ENCODE assay signal across 18 mouse cellular contexts in the genomic region with DNA sequence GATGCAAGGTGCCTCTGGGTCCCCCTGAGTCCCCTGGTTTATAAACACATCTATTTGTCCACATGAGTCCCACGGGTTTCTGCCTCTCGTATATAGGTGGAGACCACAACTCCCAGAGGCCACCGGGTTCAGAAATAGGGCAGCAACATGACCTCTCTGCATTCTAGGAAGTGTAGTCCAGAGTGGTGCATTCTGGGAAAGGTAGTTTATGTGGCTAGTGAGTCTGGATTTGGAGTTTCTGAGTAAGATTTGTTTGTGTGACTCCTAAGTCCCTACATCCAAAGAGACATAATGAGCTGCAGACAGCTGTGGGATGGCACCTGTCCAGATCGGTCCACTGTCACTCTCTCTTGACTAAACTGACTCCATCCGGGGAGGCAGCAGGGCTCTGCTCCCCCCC. TPM values are rescaled to one million over a fixed set of nuclear protein-coding genes. Genes with fewer than 3 reads are reported as not detected.
DNase-seq lines count a peak whose midpoint lies in the region; ATAC-seq and TF ChIP-seq lines count a peak whose summit lies in the region.
"Had no signal": no experiment of that assay in that cellular context is flagged by ENCODE, and none has a peak within 500 bp of the region (broad histone marks: within the 10 kb centered on the region; RNA-seq: fewer than 3 reads in every experiment).

No protein-coding gene starts in this region.

- H3K27ac ChIP-seq in hindbrain, postnatal 0 days = no peak overlapping the region
- no peak overlapping the region for H3K27ac ChIP-seq in hindbrain, embryonic 10.5 days
- H3K27ac ChIP-seq in MEL (ENCODE audit: control insufficient read depth, low read depth, low read length) = no peak overlapping the region
- 0 out of 2 replicates have a peak overlapping the region, but pooled peaks have one; percentile 22 for H3K27ac ChIP-seq in liver, postnatal 0 days (ENCODE audit: low read depth)
- H3K27ac ChIP-seq in heart, adult 2 months = no peak overlapping the region
- H3K27ac ChIP-seq: embryonic facial prominence, embryonic 13.5 days; forebrain, embryonic 13.5 days; intestine, embryonic 15.5 days; kidney, postnatal 0 days; midbrain, embryonic 13.5 days; stomach, postnatal 0 days had no signal

- whole genome bisulfite sequencing in hindbrain, postnatal 0 days = 66% methylated on average over 5 of the region's 5 CpGs
- 66% methylated on average over 5 of the region's 5 CpGs for WGBS in hindbrain, embryonic 10.5 days
- WGBS in liver, postnatal 0 days (ENCODE audit: insufficient replicate concordance) = 61% methylated on average over 5 of the region's 5 CpGs
- WGBS in heart, adult 2 months = 76% methylated on average over 5 of the region's 5 CpGs

- H3K4me1 ChIP-seq in hindbrain, postnatal 0 days (ENCODE audit: insufficient read depth, low read length) = no peaks in the 10 kb centered on the region
- no peaks in the 10 kb centered on the region for H3K4me1 ChIP-seq in hindbrain, embryonic 10.5 days (replicated peaks)
- H3K4me1 ChIP-seq in MEL (ENCODE audit: control insufficient read depth in 1 of 2, insufficient read depth in 2 of 2, low read length in 2 of 2) = peaks cover 7 to 18% of the 10 kb centered on the region in 2 experiments
- H3K4me1 ChIP-seq in liver, postnatal 0 days (ENCODE audit: insufficient read depth) = peaks cover 5% of the 10 kb centered on the region; the same call in 1 of the 2 replicates
- no peaks in the 10 kb centered on the region for H3K4me1 ChIP-seq in heart, adult 2 months (ENCODE audit: control insufficient read depth, insufficient read depth, low read length)
- H3K4me1 ChIP-seq: embryonic facial prominence, embryonic 13.5 days; forebrain, embryonic 13.5 days; heart, embryonic 12.5 days; intestine, embryonic 15.5 days; midbrain, embryonic 13.5 days had no signal

- intact Hi-C loops in heart, adult 2 months (cut with DNase I) = no loop called here

- TF ChIP-seq POLR2A in MEL (IDR thresholded peaks at IDR 0.05; ENCODE audit: control insufficient read depth in 1 of 2, insufficient read depth in 1 of 2, low read depth in 1 of 2, low read length in 2 of 2, poor library complexity in 1 of 2) = no peak
- TF ChIP-seq POLR2A in heart, adult 2 months (IDR thresholded peaks at IDR 0.05; ENCODE audit: insufficient read depth, low read depth, low read length) = no peak

- no peak for TF ChIP-seq EP300 in MEL (IDR thresholded peaks at IDR 0.05; ENCODE audit: low read depth in 1 of 2, low read length in 2 of 2)
- no peak for TF ChIP-seq EP300 in liver, postnatal 0 days (IDR thresholded peaks at IDR 0.05; ENCODE audit: low read depth)
- no peak for TF ChIP-seq EP300 in heart, adult 2 months (IDR thresholded peaks at IDR 0.05; ENCODE audit: insufficient read depth, low read depth, low read length)

- H3K9ac ChIP-seq in hindbrain, postnatal 0 days (replicated peaks; ENCODE audit: low read length) = no peak overlapping the region
- no peak overlapping the region for H3K9ac ChIP-seq in MEL (ENCODE audit: control insufficient read depth, low read depth, low read length, poor library complexity, severe bottlenecking)
- H3K9ac ChIP-seq in liver, postnatal 0 days (replicated peaks) = no peak overlapping the region
- no peak overlapping the region for H3K9ac ChIP-seq in heart, adult 2 months (ENCODE audit: low read depth, low read length)
- H3K9ac ChIP-seq: embryonic facial prominence, embryonic 13.5 days; forebrain, embryonic 13.5 days; heart, embryonic 12.5 days; intestine, embryonic 15.5 days; lung, embryonic 14.5 days; midbrain, embryonic 13.5 days had no signal

- no peak overlapping the region for H3K4me2 ChIP-seq in hindbrain, postnatal 0 days (ENCODE audit: low read depth, low read length)
- 0 out of 2 replicates have a peak overlapping the region, but pooled peaks have one; percentile 0 for H3K4me2 ChIP-seq in liver, postnatal 0 days (ENCODE audit: low read depth, low read length)
- H3K4me2 ChIP-seq: embryonic facial prominence, embryonic 13.5 days; forebrain, embryonic 13.5 days; heart, embryonic 12.5 days; intestine, embryonic 15.5 days; lung, embryonic 14.5 days; midbrain, embryonic 13.5 days had no signal

- H3K36me3 ChIP-seq in hindbrain, postnatal 0 days (ENCODE audit: insufficient read depth, low read length) = no peaks in the 10 kb centered on the region
- H3K36me3 ChIP-seq in hindbrain, embryonic 10.5 days = no peaks in the 10 kb centered on the region
- peaks cover 0 to 15% of the 10 kb centered on the region in 2 experiments; a peak in 2 of 4 replicates for H3K36me3 ChIP-seq in MEL (ENCODE audit: control insufficient read depth in 1 of 2, insufficient read depth in 2 of 2, low read length in 2 of 2)
- no peaks in the 10 kb centered on the region for H3K36me3 ChIP-seq in liver, postnatal 0 days (replicated peaks; ENCODE audit: insufficient read depth, low read length)
- no peaks in the 10 kb centered on the region for H3K36me3 ChIP-seq in heart, adult 2 months (ENCODE audit: control insufficient read depth, insufficient read depth, low read length)
- H3K36me3 ChIP-seq: embryonic facial prominence, embryonic 13.5 days; heart, embryonic 12.5 days; intestine, embryonic 15.5 days; midbrain, embryonic 13.5 days had no signal

- 0 out of 2 replicates have a peak, but pooled peaks cover 6% of the 10 kb centered on the region for H3K9me3 ChIP-seq in hindbrain, postnatal 0 days (ENCODE audit: low read length)
- H3K9me3 ChIP-seq in hindbrain, embryonic 10.5 days = no peaks in the 10 kb centered on the region
- H3K9me3 ChIP-seq in MEL (replicated peaks; ENCODE audit: insufficient read depth, low read length) = no peaks in the 10 kb centered on the region
- H3K9me3 ChIP-seq in liver, postnatal 0 days (ENCODE audit: low read length) = 0 out of 2 replicates have a peak, but pooled peaks cover 2% of the 10 kb centered on the region
- H3K9me3 ChIP-seq: intestine, embryonic 15.5 days; midbrain, embryonic 13.5 days had no signal

- ATAC-seq in hindbrain, postnatal 0 days = no peak
- ATAC-seq in liver, postnatal 0 days = peak; percentile 33
- ATAC-seq: forebrain, embryonic 13.5 days; intestine, embryonic 15.5 days; midbrain, embryonic 13.5 days had no signal

- no peaks in the 10 kb centered on the region for H3K79me2 ChIP-seq in MEL (ENCODE audit: control insufficient read depth, insufficient read depth, low read length, poor library complexity)
- no peaks in the 10 kb centered on the region for H3K79me2 ChIP-seq in heart, adult 2 months (replicated peaks; ENCODE audit: control insufficient read depth, insufficient read depth, low read length)

- no peaks in the 10 kb centered on the region for H3K27me3 ChIP-seq in hindbrain, postnatal 0 days (ENCODE audit: insufficient read depth, low read length)
- no peaks in the 10 kb centered on the region for H3K27me3 ChIP-seq in hindbrain, embryonic 10.5 days (ENCODE audit: insufficient read depth, poor library complexity, severe bottlenecking)
- no peaks in the 10 kb centered on the region for H3K27me3 ChIP-seq in MEL (ENCODE audit: control insufficient read depth in 1 of 2, insufficient read depth in 2 of 2, low read length in 2 of 2)
- no peaks in the 10 kb centered on the region for H3K27me3 ChIP-seq in liver, postnatal 0 days (ENCODE audit: insufficient read depth, low read length)
- no peaks in the 10 kb centered on the region for H3K27me3 ChIP-seq in heart, adult 2 months (ENCODE audit: control insufficient read depth, insufficient read depth, low read length)
- H3K27me3 ChIP-seq: embryonic facial prominence, embryonic 13.5 days; forebrain, embryonic 13.5 days; heart, embryonic 12.5 days; intestine, embryonic 15.5 days; midbrain, embryonic 13.5 days had no signal

- TF ChIP-seq RAD21 in MEL (IDR thresholded peaks at IDR 0.05; ENCODE audit: low read depth, low read length) = no peak

- no peak for TF ChIP-seq CTCF in hindbrain, postnatal 0 days (IDR thresholded peaks at IDR 0.05; ENCODE audit: low read depth)
- no peak for TF ChIP-seq CTCF in MEL (IDR thresholded peaks at IDR 0.05 in 2 of 3, conservative IDR thresholded peaks at IDR 0.05 in 1 of 3; ENCODE audit: control insufficient read depth in 1 of 3, insufficient read depth in 1 of 3, low read depth in 2 of 3, low read length in 3 of 3, poor library complexity in 1 of 3, severe bottlenecking in 1 of 3)
- TF ChIP-seq CTCF in liver, postnatal 0 days (IDR thresholded peaks at IDR 0.05; ENCODE audit: low read depth) = no peak
- no peak for TF ChIP-seq CTCF in heart, adult 2 months (IDR thresholded peaks at IDR 0.05)

- DNase-seq in hindbrain, postnatal 0 days (ENCODE audit: low spot score) = peak; percentile 34
- DNase-seq in hindbrain, embryonic 10.5 days (ENCODE audit: low spot score) = no peak
- DNase-seq in 416B (ENCODE audit: low read depth) = peak; percentile 47
- peak; percentile 45 for DNase-seq in MEL (ENCODE audit: low read depth, low spot score)
- DNase-seq in liver, postnatal 0 days = no peak
- no peak for DNase-seq in heart, adult 2 months
- DNase-seq in right cerebral cortex, postnatal 10 days (ENCODE audit: low spot score in 2 of 2) = no peak
- DNase-seq in heart, postnatal 4 days = no peak
- DNase-seq: cerebellum, adult 8-10 months; layer of hippocampus, adult 9-11 months; lung, embryonic 14.5 days had no signal

- no peak overlapping the region for H3K4me3 ChIP-seq in hindbrain, postnatal 0 days (ENCODE audit: low read length)
- H3K4me3 ChIP-seq in hindbrain, embryonic 10.5 days = no peak overlapping the region
- H3K4me3 ChIP-seq in MEL (ENCODE audit: control insufficient read depth in 1 of 2, insufficient read depth in 1 of 2, low read depth in 2 of 2, low read length in 2 of 2) = no peak overlapping the region
- H3K4me3 ChIP-seq in liver, postnatal 0 days (ENCODE audit: low read depth, low read length) = no peak overlapping the region
- no peak overlapping the region for H3K4me3 ChIP-seq in heart, adult 2 months
- H3K4me3 ChIP-seq: embryonic facial prominence, embryonic 13.5 days; forebrain, embryonic 13.5 days; heart, embryonic 12.5 days; intestine, embryonic 15.5 days; midbrain, embryonic 13.5 days had no signal

TF ChIP-seq in MEL, 35 proteins besides CTCF, POLR2A, EP300 and RAD21 (continues in another document):
- TF ChIP-seq SIN3A (IDR thresholded peaks at IDR 0.05; ENCODE audit: low read length) = no peak
- no peak for TF ChIP-seq RCOR1 (IDR thresholded peaks at IDR 0.05; ENCODE audit: low read depth, low read length)
- no peak for TF ChIP-seq POLR2AphosphoS5 (IDR thresholded peaks at IDR 0.05; ENCODE audit: borderline replicate concordance, low read depth, low read length)
- no peak for TF ChIP-seq MAFK (IDR thresholded peaks at IDR 0.05; ENCODE audit: borderline replicate concordance, low read depth, low read length)

RNA-seq across cellular contexts. Expression of gene Plcg2, which starts 17.6 kb away (rescaled TPM):
- total RNA-seq in hindbrain, postnatal 0 days (2014; rRNA removed) = 2.5 and 3.6 TPM in 2 replicates
- polyA plus RNA-seq in hindbrain, postnatal 0 days (2015; fragmentation: Nextera tagmentation; extraction: Ambion mirVana) = 1.5 and 1.6 TPM in 2 replicates
- 3.7 and 5.0 TPM in 2 replicates for polyA plus RNA-seq in hindbrain, embryonic 10.5 days (2016; fragmentation: Nextera tagmentation; extraction: Ambion mirVana)
- total RNA-seq in MEL (2012; rRNA removed) = 19.0 and 21.0 TPM in 2 replicates
- 10 to 100 TPM; 23.3 to 78.7 TPM for polyA plus RNA-seq in MEL (2012; ENCODE audit: insufficient read depth in 1 of 2, insufficient read length in 2 of 2, low read depth in 1 of 2, low replicate concordance in 2 of 2, missing spikeins in 1 of 2)
- polyA plus RNA-seq in liver, postnatal 0 days (2015; fragmentation: Nextera tagmentation; extraction: Ambion mirVana) = 5.9 and 7.3 TPM in 2 replicates
- 1 to 10 TPM; 5.6 to 5.8 TPM for total RNA-seq in heart, adult 2 months (2021)
- 4.5 and 5.4 TPM in 2 replicates for polyA plus RNA-seq in heart, adult 2 months (2012; rRNA removed)
- total RNA-seq in heart, postnatal 4 days (2021) = 10 to 100 TPM; 13.9 to 16.3 TPM

Comparison
In these comparisons a context has a peak if more than half of its experiments do, and no peak if none do; other contexts are left out.
1. DNase-seq: peak in hindbrain, postnatal 0 days (single experiment), 416B (single experiment) and MEL (single experiment); none in hindbrain, embryonic 10.5 days (single experiment), liver, postnatal 0 days (single experiment), heart, adult 2 months (0 of 2), right cerebral cortex, postnatal 10 days (0 of 2) and heart, postnatal 4 days (single experiment).